In the genomic region with DNA sequence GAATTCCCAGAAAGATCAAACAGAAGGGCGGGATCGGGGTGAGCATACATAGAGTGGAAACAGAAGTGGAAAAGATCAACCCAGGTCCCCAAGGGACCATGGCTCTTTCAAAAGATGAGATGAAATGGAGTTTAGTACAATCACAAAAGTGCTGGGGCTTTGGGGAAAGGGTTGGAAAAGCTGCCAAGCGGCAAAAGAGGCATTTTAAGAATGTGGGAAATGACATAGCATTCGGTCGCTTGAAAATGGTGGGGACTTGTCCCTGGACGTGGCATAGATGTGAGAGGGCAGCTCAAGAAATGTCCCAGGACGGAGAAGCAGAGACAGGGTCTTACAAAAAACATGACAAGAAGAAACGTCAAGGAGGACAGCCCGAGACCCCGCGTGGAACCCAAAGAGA, we compare ENCODE assay signal across 8 mouse cellular contexts. TPM values are rescaled to one million over a fixed set of nuclear protein-coding genes. Genes with fewer than 3 reads are reported as not detected.
DNase-seq lines count a peak whose midpoint lies in the region; ATAC-seq lines count a peak whose summit lies in the region.

No protein-coding gene starts in this region.

- H3K4me3 ChIP-seq in kidney, embryonic 14.5 days (ENCODE audit: low read length) = peak overlapping the region; percentile 73
- peak overlapping the region; percentile 52 for H3K4me3 ChIP-seq in hindbrain, embryonic 15.5 days
- H3K4me3 ChIP-seq in midbrain, embryonic 14.5 days (replicated peaks; ENCODE audit: low read depth, low read length) = peak overlapping the region; percentile 63

- H3K4me2 ChIP-seq in kidney, embryonic 14.5 days (replicated peaks; ENCODE audit: low read depth, low read length) = peak overlapping the region; percentile 88
- peak overlapping the region; percentile 82 for H3K4me2 ChIP-seq in hindbrain, embryonic 15.5 days
- peak overlapping the region; percentile 91 for H3K4me2 ChIP-seq in midbrain, embryonic 14.5 days (ENCODE audit: low read length)

- no peaks in the 10 kb centered on the region for H3K9me3 ChIP-seq in kidney, embryonic 14.5 days (ENCODE audit: control insufficient read depth, low read length)
- H3K9me3 ChIP-seq in hindbrain, embryonic 15.5 days = no peaks in the 10 kb centered on the region
- no peaks in the 10 kb centered on the region for H3K9me3 ChIP-seq in midbrain, embryonic 14.5 days (ENCODE audit: control insufficient read depth, low read length)

- no peaks in the 10 kb centered on the region for H3K27me3 ChIP-seq in kidney, embryonic 14.5 days (ENCODE audit: control insufficient read depth, insufficient read depth, low read length)
- no peaks in the 10 kb centered on the region for H3K27me3 ChIP-seq in hindbrain, embryonic 15.5 days
- H3K27me3 ChIP-seq in midbrain, embryonic 14.5 days (ENCODE audit: control insufficient read depth, insufficient read depth, low read length) = no peaks in the 10 kb centered on the region

- ATAC-seq in kidney, embryonic 14.5 days (ENCODE audit: low FRiP score, low TSS enrichment) = no peak
- ATAC-seq in hindbrain, embryonic 15.5 days (ENCODE audit: low FRiP score, low read depth) = no peak
- ATAC-seq in midbrain, embryonic 14.5 days (ENCODE audit: low FRiP score, low TSS enrichment) = no peak

- peaks cover 21% of the 10 kb centered on the region; the same call in 1 of the 2 replicates for H3K4me1 ChIP-seq in kidney, embryonic 14.5 days (ENCODE audit: control insufficient read depth, insufficient read depth, low read length)
- peaks cover 37% of the 10 kb centered on the region for H3K4me1 ChIP-seq in hindbrain, embryonic 15.5 days (replicated peaks)
- peaks cover 16% of the 10 kb centered on the region for H3K4me1 ChIP-seq in midbrain, embryonic 14.5 days (ENCODE audit: control insufficient read depth, insufficient read depth, low read length)

- peak overlapping the region; percentile 93 for H3K27ac ChIP-seq in kidney, embryonic 14.5 days (ENCODE audit: low read depth, low read length)
- H3K27ac ChIP-seq in hindbrain, embryonic 15.5 days (replicated peaks) = peak overlapping the region; percentile 99
- peak overlapping the region; percentile 97 for H3K27ac ChIP-seq in midbrain, embryonic 14.5 days (replicated peaks; ENCODE audit: low read depth, low read length)

- no peak for DNase-seq in kidney, postnatal 10 days
- DNase-seq in adipocyte (ENCODE audit: low spot score) = peak; percentile 46
- peak; percentile 27 for DNase-seq in midbrain, embryonic 14.5 days
- no peak for DNase-seq in thymus, postnatal 10 days (ENCODE audit: low spot score in 2 of 2)
- no peak for DNase-seq in MN1 (ENCODE audit: low spot score)
- no peak for DNase-seq in frontal cortex, adult 2 months (ENCODE audit: extremely low spot score in 1 of 2, low spot score in 1 of 2)

- H3K36me3 ChIP-seq in kidney, embryonic 14.5 days (ENCODE audit: control insufficient read depth, insufficient read depth, low read length) = peaks cover 53% of the 10 kb centered on the region
- H3K36me3 ChIP-seq in hindbrain, embryonic 15.5 days = peaks cover 52% of the 10 kb centered on the region
- H3K36me3 ChIP-seq in midbrain, embryonic 14.5 days (ENCODE audit: control insufficient read depth, insufficient read depth, low read length) = peaks cover 55% of the 10 kb centered on the region

- H3K9ac ChIP-seq in kidney, embryonic 14.5 days (ENCODE audit: low read depth, low read length) = peak overlapping the region; percentile 72
- peak overlapping the region; percentile 70 for H3K9ac ChIP-seq in hindbrain, embryonic 15.5 days
- peak overlapping the region; percentile 73 for H3K9ac ChIP-seq in midbrain, embryonic 14.5 days (replicated peaks; ENCODE audit: low read length)

- 8% methylated on average over 11 of the region's 11 CpGs for WGBS in kidney, embryonic 14.5 days
- WGBS in hindbrain, embryonic 15.5 days = 14% methylated on average over 11 of the region's 11 CpGs
- WGBS in midbrain, embryonic 14.5 days = 13% methylated on average over 11 of the region's 11 CpGs

RNA-seq across cellular contexts. Expression of gene Trmt112, which starts 0.5 kb away (rescaled TPM):
- polyA plus RNA-seq in kidney, embryonic 14.5 days (2014; fragmentation: Nextera tagmentation; extraction: Ambion mirVana) = 164 and 181 TPM in 2 replicates
- polyA plus RNA-seq in hindbrain, embryonic 15.5 days (2015; fragmentation: Nextera tagmentation; extraction: Ambion mirVana) = 104 TPM in 2 replicates
- 115 and 140 TPM in 2 replicates for polyA plus RNA-seq in midbrain, embryonic 14.5 days (2014; fragmentation: Nextera tagmentation; extraction: Ambion mirVana)
- polyA plus RNA-seq in frontal cortex, adult 2 months (2012; rRNA removed) = 89.9 and 99.5 TPM in 2 replicates

RNA-seq across cellular contexts. Expression of gene Prdx5, which starts 0.9 kb away (rescaled TPM):
- 177 and 235 TPM in 2 replicates for polyA plus RNA-seq in kidney, embryonic 14.5 days (2014; fragmentation: Nextera tagmentation; extraction: Ambion mirVana)
- polyA plus RNA-seq in hindbrain, embryonic 15.5 days (2015; fragmentation: Nextera tagmentation; extraction: Ambion mirVana) = 375 and 392 TPM in 2 replicates
- 215 and 328 TPM in 2 replicates for polyA plus RNA-seq in midbrain, embryonic 14.5 days (2014; fragmentation: Nextera tagmentation; extraction: Ambion mirVana)
- polyA plus RNA-seq in frontal cortex, adult 2 months (2012; rRNA removed) = 322 and 340 TPM in 2 replicates

RNA-seq across cellular contexts. Expression of gene Esrra, which starts 12.6 kb away (rescaled TPM):
- polyA plus RNA-seq in kidney, embryonic 14.5 days (2014; fragmentation: Nextera tagmentation; extraction: Ambion mirVana) = 5.2 and 9.0 TPM in 2 replicates
- polyA plus RNA-seq in hindbrain, embryonic 15.5 days (2015; fragmentation: Nextera tagmentation; extraction: Ambion mirVana) = 17.5 and 18.7 TPM in 2 replicates
- 6.9 and 13.6 TPM in 2 replicates for polyA plus RNA-seq in midbrain, embryonic 14.5 days (2014; fragmentation: Nextera tagmentation; extraction: Ambion mirVana)
- 67.7 and 70.5 TPM in 2 replicates for polyA plus RNA-seq in frontal cortex, adult 2 months (2012; rRNA removed)

RNA-seq across cellular contexts. Expression of gene Catsperz, which starts 16.2 kb away (rescaled TPM):
- polyA plus RNA-seq in kidney, embryonic 14.5 days (2014; fragmentation: Nextera tagmentation; extraction: Ambion mirVana) = 2.1 and 3.8 TPM in 2 replicates
- 2.0 and 3.1 TPM in 2 replicates for polyA plus RNA-seq in hindbrain, embryonic 15.5 days (2015; fragmentation: Nextera tagmentation; extraction: Ambion mirVana)
- polyA plus RNA-seq in midbrain, embryonic 14.5 days (2014; fragmentation: Nextera tagmentation; extraction: Ambion mirVana) = 0.53 and 0.78 TPM in 2 replicates
- polyA plus RNA-seq in frontal cortex, adult 2 months (2012; rRNA removed) = 11.9 and 16.0 TPM in 2 replicates

RNA-seq across cellular contexts. Expression of gene Kcnk4, which starts 25.3 kb away (rescaled TPM):
- 0.12 and 0.51 TPM in 2 replicates for polyA plus RNA-seq in kidney, embryonic 14.5 days (2014; fragmentation: Nextera tagmentation; extraction: Ambion mirVana)
- polyA plus RNA-seq in hindbrain, embryonic 15.5 days (2015; fragmentation: Nextera tagmentation; extraction: Ambion mirVana) = 9.0 and 13.1 TPM in 2 replicates
- polyA plus RNA-seq in midbrain, embryonic 14.5 days (2014; fragmentation: Nextera tagmentation; extraction: Ambion mirVana) = 1.9 and 3.4 TPM in 2 replicates
- polyA plus RNA-seq in frontal cortex, adult 2 months (2012; rRNA removed) = 22.3 and 30.5 TPM in 2 replicates

Comparison
In these comparisons a context has a peak if more than half of its experiments do, and no peak if none do; other contexts are left out.
1. DNase-seq: peak in adipocyte (single experiment) and midbrain, embryonic 14.5 days (single experiment); none in kidney, postnatal 10 days (single experiment), thymus, postnatal 10 days (0 of 2), MN1 (single experiment) and frontal cortex, adult 2 months (0 of 2).
2. Peak in every context shown above with its lines, with median percentiles within 50 percentile points of each other: H3K27ac ChIP-seq, H3K4me2 ChIP-seq, H3K4me3 ChIP-seq and H3K9ac ChIP-seq.